Mouse (Mus musculus): ENCODE data around the gene Tnf.

The Tnf gene

GRCm38 (mm10) chr17:35198946-35199345 lies 2.9 kb downstream of the Tnf start:
- DNase-seq (ENCODE audit: low spot score in 2 of 2), result no peak

- no peak for DNase-seq (ENCODE audit: low spot score in 2 of 2)
Observed at GRCm38 (mm10) chr17:35198029-35198428, 3.8 kb downstream of the Tnf start.

- no peak for DNase-seq (ENCODE audit: low spot score in 2 of 2)
Observed at GRCm38 (mm10) chr17:35197126-35197525, 4.7 kb downstream of the Tnf start.

- no peak for DNase-seq (ENCODE audit: low spot score in 2 of 2)
Observed at GRCm38 (mm10) chr17:35196321-35196641, 5.5 kb downstream of the Tnf start.

GRCm38 (mm10) chr17:35195631-35196320 lies 6.0 kb downstream of the Tnf start:
- DNase-seq (ENCODE audit: low spot score in 2 of 2), result peak; percentile 74 to 85

GRCm38 (mm10) chr17:35194844-35195630 lies 6.8 kb downstream of the Tnf start:
- no peak for DNase-seq (ENCODE audit: low spot score in 2 of 2)

- no peak for DNase-seq (ENCODE audit: low spot score in 2 of 2)
Observed at GRCm38 (mm10) chr17:35193881-35194843, 7.6 kb downstream of the Tnf start, which contains the start of gene Ltb. Ltb (plus strand) TSS chr17:35194439.

GRCm38 (mm10) chr17:35192924-35193323 lies 8.9 kb downstream of the Tnf start:
- no peak for DNase-seq (ENCODE audit: low spot score in 2 of 2)

GRCm38 (mm10) chr17:35191723-35192122 lies 10.1 kb downstream of the Tnf start:
- DNase-seq (ENCODE audit: low spot score in 2 of 2), result no peak

GRCm38 (mm10) chr17:35190096-35190495 lies 11.7 kb downstream of the Tnf start:
- no peak for DNase-seq (ENCODE audit: low spot score in 2 of 2)

GRCm38 (mm10) chr17:35189186-35189585 lies 12.6 kb downstream of the Tnf start:
- DNase-seq (ENCODE audit: low spot score in 2 of 2), result no peak

GRCm38 (mm10) chr17:35187959-35188610 lies 13.7 kb downstream of the Tnf start, which contains the start of gene Lst1:
Lst1 (minus strand) TSS chr17:35188439.
- no peak for DNase-seq (ENCODE audit: low spot score in 2 of 2)

- DNase-seq (ENCODE audit: low spot score in 2 of 2), result no peak
Observed at GRCm38 (mm10) chr17:35187345-35187744, 14.5 kb downstream of the Tnf start.

- DNase-seq (ENCODE audit: low spot score in 2 of 2), result no peak
Observed at GRCm38 (mm10) chr17:35186681-35187080, 15.1 kb downstream of the Tnf start.

- DNase-seq (ENCODE audit: low spot score in 2 of 2), result peak in 1 of 2 experiments; percentile 51
Observed at GRCm38 (mm10) chr17:35185639-35186611, 15.9 kb downstream of the Tnf start.

- DNase-seq (ENCODE audit: low spot score in 2 of 2), result no peak
Observed at GRCm38 (mm10) chr17:35180093-35180492, 21.7 kb downstream of the Tnf start.

GRCm38 (mm10) chr17:35178528-35178927 lies 23.3 kb downstream of the Tnf start:
- DNase-seq (ENCODE audit: low spot score in 2 of 2), result peak; percentile 63 to 76

GRCm38 (mm10) chr17:35175968-35176367 lies 25.8 kb downstream of the Tnf start, which contains the start of gene Aif1:
Aif1 (minus strand) TSS chr17:35176068.
- DNase-seq (ENCODE audit: low spot score in 2 of 2), result no peak

GRCm38 (mm10) chr17:35175382-35175781 lies 26.4 kb downstream of the Tnf start:
- no peak for DNase-seq (ENCODE audit: low spot score in 2 of 2)

Measured in urinary bladder, postnatal 4 days (tissue).